In the genomic region with DNA sequence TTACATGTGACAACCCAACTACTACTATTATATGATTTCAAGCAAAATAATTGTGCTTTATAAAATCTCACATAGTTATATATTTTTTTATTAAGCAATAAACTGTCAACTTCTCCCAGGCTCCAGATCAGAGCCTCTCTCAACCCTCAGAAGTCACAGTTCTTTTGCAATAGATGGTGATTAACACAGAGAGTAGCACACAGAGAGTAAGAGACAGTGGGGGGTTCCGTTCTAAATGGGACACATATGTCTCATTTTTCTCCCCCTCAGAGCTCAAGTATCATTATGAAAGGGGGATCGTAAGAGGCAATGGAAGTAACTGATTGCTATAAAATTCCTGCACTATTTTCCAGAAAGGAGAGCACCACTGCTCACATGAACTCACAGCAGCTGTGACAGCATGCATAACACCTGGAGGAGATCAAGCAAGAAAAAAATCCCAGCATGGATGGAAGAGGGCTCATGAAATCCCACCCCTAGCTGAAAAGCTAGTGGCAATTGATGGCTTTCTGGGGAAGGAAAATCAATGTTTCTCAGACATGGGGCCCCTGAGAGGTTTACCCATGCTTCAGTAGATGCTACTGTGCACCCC, we compare ENCODE assay signal across 14 mouse cellular contexts.
"Had no signal": no experiment of that assay in that cellular context is flagged by ENCODE, and none has a peak within 500 bp of the region (broad histone marks: within the 10 kb centered on the region; RNA-seq: fewer than 3 reads in every experiment).

No protein-coding gene starts in this region.

- H3K27me3 ChIP-seq: liver, embryonic 13.5 days; lung, embryonic 15.5 days; midbrain, embryonic 12.5 days; midbrain, embryonic 15.5 days; neural tube, embryonic 12.5 days had no signal

- H3K36me3 ChIP-seq: liver, embryonic 13.5 days; lung, embryonic 15.5 days; midbrain, embryonic 12.5 days; midbrain, embryonic 15.5 days; neural tube, embryonic 12.5 days had no signal

- ATAC-seq: intestine, embryonic 16.5 days; midbrain, embryonic 15.5 days had no signal

- H3K4me3 ChIP-seq: liver, embryonic 13.5 days; lung, embryonic 15.5 days; midbrain, embryonic 12.5 days; midbrain, embryonic 15.5 days; neural tube, embryonic 12.5 days had no signal

- H3K9me3 ChIP-seq: liver, embryonic 13.5 days; lung, embryonic 15.5 days; midbrain, embryonic 12.5 days; midbrain, embryonic 15.5 days; neural tube, embryonic 12.5 days had no signal

- DNase-seq: kidney, adult 18-20 months; kidney, adult 9 months; kidney, postnatal 14 days; kidney, postnatal 4 days; left cerebral cortex, postnatal 4 days; liver, embryonic 13.5 days; lung, postnatal 4 days; thymus, adult 18-20 months; thymus, postnatal 36 days had no signal

- H3K4me1 ChIP-seq: liver, embryonic 13.5 days; lung, embryonic 15.5 days; midbrain, embryonic 12.5 days; midbrain, embryonic 15.5 days; neural tube, embryonic 12.5 days had no signal

- H3K4me2 ChIP-seq: liver, embryonic 13.5 days; lung, embryonic 15.5 days; midbrain, embryonic 12.5 days; midbrain, embryonic 15.5 days; neural tube, embryonic 12.5 days had no signal

- H3K27ac ChIP-seq: liver, embryonic 13.5 days; lung, embryonic 15.5 days; midbrain, embryonic 12.5 days; midbrain, embryonic 15.5 days; neural tube, embryonic 12.5 days had no signal

- H3K9ac ChIP-seq: liver, embryonic 13.5 days; lung, embryonic 15.5 days; midbrain, embryonic 12.5 days; midbrain, embryonic 15.5 days; neural tube, embryonic 12.5 days had no signal
